Mouse (Mus musculus) intestine, embryonic 15.5 days (tissue): Measurements from ENCODE around the gene Emc8. TPM values are rescaled to one million over a fixed set of nuclear protein-coding genes. Genes with fewer than 3 reads are reported as not detected.

Source experiments
- ATAC-seq: fragments of 200-750 bp; cut with Nextera tagmentation; 2 replicates; pipeline ENCODE4 v1.8.0; 2017; ENCODE audit warnings: moderate TSS enrichment, moderate library complexity
- H3K27ac ChIP-seq: fragments of 300-500 bp; sonication (generic); 2 replicates; pipeline ENCODE4 v1.5.1; 2015; ENCODE audit warnings: mild to moderate bottlenecking, inconsistent platforms
- H3K27me3 ChIP-seq: fragments of 300-500 bp; sonication (generic); replicated peaks from 2 replicates; pipeline ENCODE4 v1.6.1; 2015; ENCODE audit warnings: inconsistent platforms
- H3K36me3 ChIP-seq: fragments of 300-500 bp; sonication (generic); 2 replicates; pipeline ENCODE4 v1.6.1; 2015; ENCODE audit warnings: inconsistent platforms
- H3K4me1 ChIP-seq: fragments of 300-500 bp; sonication (generic); replicated peaks from 2 replicates; pipeline ENCODE4 v1.6.1; 2015; ENCODE audit warnings: inconsistent platforms
- H3K4me2 ChIP-seq: fragments of 300-500 bp; sonication (generic); replicated peaks from 2 replicates; pipeline ENCODE4 v1.6.1; 2015; ENCODE audit warnings: mild to moderate bottlenecking, inconsistent platforms
- H3K4me3 ChIP-seq: fragments of 300-500 bp; sonication (generic); replicated peaks from 2 replicates; pipeline ENCODE4 v1.5.1; 2015; ENCODE audit warnings: inconsistent platforms
- H3K9ac ChIP-seq: fragments of 300-500 bp; sonication (generic); 2 replicates; pipeline ENCODE4 v1.6.1; 2015; ENCODE audit warnings: inconsistent platforms
- H3K9me3 ChIP-seq: fragments of 300-500 bp; sonication (generic); 2 replicates; pipeline ENCODE4 v1.6.1; 2016; ENCODE audit warnings: inconsistent platforms
- WGBS: fragments of 180-500 bp; shearing (Covaris S2); methylation state at CpG from one replicate; pipeline ENCODE4 v1.1.7; 2015; 5-methylcytosine and 5-hydroxymethylcytosine counted together
- polyA plus RNA-seq: library from polyadenylated mRNA; unstranded; fragments of >200 nt; fragmentation: Nextera tagmentation; extraction: Ambion mirVana; gene quantifications from 2 replicates; pipeline ENCODE4 v1.2.1, GENCODE M21; 2015

Emc8 gene
- polyA plus RNA-seq, 1 experiment from 2014 or later = 235 TPM

DNA sequence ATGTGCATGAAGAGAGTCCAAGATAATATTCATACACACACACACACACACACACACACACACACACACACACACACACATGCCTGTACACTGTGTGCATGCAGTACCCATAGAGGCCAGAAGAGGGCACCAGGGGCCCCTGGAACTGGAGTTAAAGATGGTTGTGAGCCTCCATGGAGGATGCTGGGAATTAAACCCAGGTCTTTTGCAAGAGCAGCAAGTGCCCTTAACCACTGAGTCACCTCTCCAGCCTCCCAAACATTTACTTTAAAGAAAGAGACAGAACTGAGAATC, 29.6 kb upstream of the Emc8 start:
- H3K36me3 ChIP-seq = no peaks in the 10 kb centered on the region
- no peak overlapping the region for H3K4me3 ChIP-seq
- H3K4me2 ChIP-seq = no peak overlapping the region
- no peaks in the 10 kb centered on the region for H3K9me3 ChIP-seq
- ATAC-seq = no peak
- H3K27ac ChIP-seq = peak overlapping the region; percentile 57; the same call in 1 of the 2 replicates
- H3K9ac ChIP-seq = no peak overlapping the region
- peaks cover 42% of the 10 kb centered on the region for H3K4me1 ChIP-seq
- no peaks in the 10 kb centered on the region for H3K27me3 ChIP-seq

DNA sequence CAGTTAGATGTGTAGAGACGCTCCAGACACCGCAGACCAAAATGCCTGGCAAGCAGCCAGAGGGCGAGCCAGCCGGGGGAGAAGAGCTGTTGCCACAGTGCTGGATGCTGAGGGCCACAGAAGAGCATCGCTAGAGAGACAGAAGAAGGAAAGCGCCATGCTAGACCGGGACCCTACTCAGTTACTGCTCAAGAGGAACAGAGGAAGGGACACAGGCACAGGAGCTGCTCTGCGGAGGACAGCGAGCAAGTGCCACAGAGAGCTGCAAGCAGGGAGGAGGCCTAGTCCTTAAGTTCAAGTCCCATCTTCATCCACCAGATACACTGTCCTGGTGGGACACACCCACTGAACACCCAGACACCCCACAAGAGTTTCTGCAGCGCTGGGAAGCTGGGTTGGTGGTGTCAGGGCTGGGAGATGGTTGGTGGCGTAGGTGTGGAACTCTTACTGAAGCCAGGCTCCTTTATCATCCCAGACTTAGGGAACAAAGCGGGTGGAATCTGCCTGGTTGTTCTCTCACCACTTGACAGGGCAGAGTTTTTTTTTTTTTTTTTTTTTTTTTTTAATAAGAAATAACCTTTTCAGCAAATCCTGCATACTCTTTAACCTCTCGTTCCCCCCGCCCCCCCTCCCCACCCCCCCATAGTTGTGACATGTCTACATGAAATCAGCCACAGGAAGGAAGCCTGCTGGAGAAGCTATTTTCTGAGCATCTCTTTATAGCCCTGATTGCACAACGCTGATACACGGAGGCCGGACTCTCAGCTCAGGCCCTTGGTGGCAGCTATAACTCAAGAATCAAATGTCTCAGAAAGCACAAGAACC, 29.0 kb upstream of the Emc8 start:
- ATAC-seq = no peak
- no peaks in the 10 kb centered on the region for H3K9me3 ChIP-seq
- WGBS = 50% methylated on average over 17 of the region's 17 CpGs
- H3K27me3 ChIP-seq = no peaks in the 10 kb centered on the region
- H3K4me1 ChIP-seq = peaks cover 46% of the 10 kb centered on the region
- H3K27ac ChIP-seq = peak overlapping the region; percentile 79
- H3K9ac ChIP-seq = no peak overlapping the region
- H3K4me2 ChIP-seq = no peak overlapping the region; the same call in 1 of the 2 replicates
- H3K4me3 ChIP-seq = no peak overlapping the region
- H3K36me3 ChIP-seq = no peaks in the 10 kb centered on the region

DNA sequence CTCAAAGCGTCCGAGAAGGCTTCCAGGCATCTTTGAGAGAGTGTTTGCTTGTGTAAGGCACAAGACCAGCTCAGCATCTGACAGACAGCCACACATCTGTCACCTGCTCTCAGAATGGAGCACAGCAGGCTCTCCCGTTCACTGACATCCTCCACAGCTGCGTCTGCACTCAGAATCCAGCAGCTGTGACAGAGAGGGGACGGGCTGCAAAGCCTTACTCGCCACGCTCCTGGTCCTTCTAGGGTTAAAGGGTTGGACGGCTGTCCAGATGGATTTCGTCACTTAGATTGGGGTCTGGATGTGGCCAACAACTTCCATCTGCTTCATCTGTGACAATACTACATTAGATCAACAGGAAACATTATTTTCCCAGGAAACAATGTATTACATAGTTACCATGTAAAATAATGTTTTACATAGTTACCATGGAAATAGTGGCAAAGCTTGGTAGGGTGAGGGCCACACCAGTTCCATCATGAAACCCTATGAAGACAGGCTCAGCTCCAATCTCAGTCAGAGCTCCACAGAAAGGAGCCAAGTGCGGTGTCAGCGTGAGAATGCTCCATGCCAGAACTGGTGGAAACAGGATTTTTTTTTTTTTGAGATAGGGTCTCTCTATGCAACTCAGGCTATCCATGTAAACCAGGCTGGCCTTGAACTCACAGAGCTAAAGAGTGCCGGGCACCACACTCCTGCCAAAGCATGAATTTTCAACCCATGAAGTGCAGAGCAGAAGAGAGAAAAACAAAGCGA, 28.2 kb upstream of the Emc8 start:
- Histone ChIP-seq H3K9ac (no peak overlapping the region), H3K4me1 (peaks cover 46% of the 10 kb centered on the region), H3K27me3 (no peaks in the 10 kb centered on the region), H3K36me3 (no peaks in the 10 kb centered on the region), H3K9me3 (no peaks in the 10 kb centered on the region), H3K27ac (peak overlapping the region; percentile 79), H3K4me3 (no peak overlapping the region), H3K4me2 (no peak overlapping the region; the same call in 1 of the 2 replicates)
- WGBS = 36% methylated on average over 13 of the region's 13 CpGs
- ATAC-seq = no peak

DNA sequence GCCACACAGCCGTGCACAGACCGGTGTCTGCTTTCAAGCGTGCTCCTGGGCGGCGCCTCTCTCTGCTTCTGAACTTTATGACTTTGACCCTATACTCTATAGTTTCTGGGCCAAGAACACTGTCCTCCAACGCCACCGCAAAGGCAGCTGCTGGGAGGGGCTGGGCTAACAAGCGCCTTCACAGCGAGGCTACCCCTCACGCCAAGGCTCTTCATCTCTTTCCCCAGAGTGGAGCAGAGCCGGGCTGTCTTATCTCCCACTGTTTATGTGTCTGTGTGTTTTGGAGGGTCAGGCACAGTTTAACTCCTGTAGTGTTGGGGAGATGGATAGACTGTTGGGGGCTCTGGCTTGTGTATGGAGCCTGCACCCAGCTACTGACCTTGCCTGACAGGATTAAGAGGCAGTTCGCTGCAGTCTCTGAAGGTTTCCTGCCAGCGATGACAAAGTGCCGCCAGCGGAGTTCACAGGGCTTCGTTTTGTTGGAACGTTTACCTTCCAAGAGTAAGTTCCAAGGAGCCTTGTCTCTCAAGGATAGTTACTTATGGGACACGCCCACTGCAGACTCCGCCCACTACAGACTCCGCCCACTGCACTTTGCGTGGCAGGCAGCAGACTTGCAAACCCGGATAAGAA, 25.6 kb upstream of the Emc8 start:
- H3K4me3 ChIP-seq = peak overlapping the region; percentile 9; the same call in 1 of the 2 replicates
- WGBS = 12% methylated on average over 22 of the region's 22 CpGs

DNA sequence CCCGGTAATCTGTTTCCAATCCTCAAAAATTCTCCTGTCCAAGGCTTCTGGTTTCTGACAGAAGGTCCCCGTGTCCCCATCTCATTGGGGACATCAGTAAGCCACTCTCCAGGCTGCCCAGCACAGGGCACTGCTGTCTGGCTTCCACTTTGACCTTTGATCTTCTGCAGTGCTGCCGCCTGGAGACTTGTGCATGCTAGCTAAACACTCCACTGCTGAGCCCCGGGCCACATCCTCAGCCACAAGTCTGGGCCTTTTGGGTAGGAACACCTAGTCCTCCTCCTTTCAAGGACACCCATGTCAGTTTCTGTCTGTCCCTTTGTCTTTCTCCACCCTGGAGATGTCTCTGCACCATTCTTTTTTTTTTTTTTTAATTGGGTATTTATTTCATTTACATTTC, 24.6 kb upstream of the Emc8 start:
- no peaks in the 10 kb centered on the region for H3K36me3 ChIP-seq
- peak overlapping the region; percentile 40; the same call in 1 of the 2 replicates for H3K27ac ChIP-seq
- peak; percentile 21; the same call in 1 of the 2 replicates for ATAC-seq
- no peak overlapping the region for H3K4me3 ChIP-seq
- H3K9me3 ChIP-seq = no peaks in the 10 kb centered on the region
- H3K9ac ChIP-seq = no peak overlapping the region
- 47% methylated on average over 4 of the region's 4 CpGs for WGBS
- H3K4me2 ChIP-seq = no peak overlapping the region
- H3K4me1 ChIP-seq = peaks cover 43% of the 10 kb centered on the region
- no peaks in the 10 kb centered on the region; the same call in 1 of the 2 replicates for H3K27me3 ChIP-seq

More for the DNA sequence above, 25.6 kb upstream of the Emc8 start:
- no peaks in the 10 kb centered on the region for H3K36me3 ChIP-seq
- H3K4me1 ChIP-seq = peaks cover 44% of the 10 kb centered on the region
- peak; percentile 81 for ATAC-seq
- H3K9ac ChIP-seq = 0 out of 2 replicates have a peak overlapping the region, but pooled peaks have one; percentile 3
- H3K4me2 ChIP-seq = peak overlapping the region; percentile 54
- H3K27me3 ChIP-seq = no peaks in the 10 kb centered on the region; the same call in 1 of the 2 replicates
- H3K9me3 ChIP-seq = no peaks in the 10 kb centered on the region
- H3K27ac ChIP-seq = peak overlapping the region; percentile 87

DNA sequence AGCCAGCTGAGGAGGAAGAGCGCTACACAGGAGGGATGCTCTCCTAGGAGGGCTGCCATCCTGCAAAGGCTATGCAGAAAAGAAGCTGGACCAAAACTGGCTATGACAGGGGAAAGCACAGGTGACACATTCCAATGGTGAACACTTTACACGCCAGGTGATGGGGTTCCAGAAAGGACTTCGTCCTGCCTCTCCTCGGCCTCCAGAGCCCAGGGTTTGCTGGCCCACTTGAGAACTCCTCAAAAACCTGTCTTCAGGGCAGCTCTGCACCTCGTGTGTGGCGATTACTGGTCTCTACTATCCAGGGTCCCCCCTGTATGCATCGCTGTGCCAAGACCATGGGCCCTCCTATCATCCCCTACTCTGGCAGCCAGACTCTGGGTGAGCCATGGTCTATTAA, 20.1 kb upstream of the Emc8 start:
- Histone ChIP-seq H3K9ac (no peak overlapping the region), H3K9me3 (no peaks in the 10 kb centered on the region), H3K4me2 (no peak overlapping the region), H3K4me3 (no peak overlapping the region), H3K4me1 (peaks cover 34% of the 10 kb centered on the region), H3K36me3 (no peaks in the 10 kb centered on the region), H3K27me3 (no peaks in the 10 kb centered on the region; the same call in 1 of the 2 replicates), H3K27ac (no peak overlapping the region)
- WGBS = 82% methylated on average over 7 of the region's 7 CpGs
- ATAC-seq = no peak

DNA sequence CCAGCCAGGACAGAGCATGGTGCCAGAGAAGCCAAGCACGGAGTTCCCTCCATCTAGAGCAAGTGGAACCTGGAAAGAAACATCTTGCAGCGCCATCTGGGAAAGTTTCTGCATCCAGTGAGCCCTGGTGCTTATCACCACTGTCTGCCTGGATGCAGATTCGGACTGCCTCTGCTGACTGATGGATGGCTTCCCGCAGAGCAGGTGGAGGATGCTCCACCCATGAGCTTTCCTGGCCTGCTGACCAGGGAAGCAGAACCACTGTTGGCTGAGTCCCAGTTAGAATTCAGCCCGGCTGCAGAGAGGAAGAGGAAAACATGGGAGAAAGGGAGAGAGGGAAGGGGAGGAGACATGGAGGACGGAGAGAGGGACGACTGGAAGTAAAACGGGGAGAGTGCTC, 19.4 kb upstream of the Emc8 start:
- WGBS = 57% methylated on average over 8 of the region's 8 CpGs
- Histone ChIP-seq H3K27me3 (no peaks in the 10 kb centered on the region; the same call in 1 of the 2 replicates), H3K27ac (no peak overlapping the region), H3K4me2 (no peak overlapping the region), H3K36me3 (no peaks in the 10 kb centered on the region), H3K4me1 (peaks cover 34% of the 10 kb centered on the region), H3K4me3 (no peak overlapping the region), H3K9me3 (no peaks in the 10 kb centered on the region), H3K9ac (no peak overlapping the region)
- no peak for ATAC-seq

DNA sequence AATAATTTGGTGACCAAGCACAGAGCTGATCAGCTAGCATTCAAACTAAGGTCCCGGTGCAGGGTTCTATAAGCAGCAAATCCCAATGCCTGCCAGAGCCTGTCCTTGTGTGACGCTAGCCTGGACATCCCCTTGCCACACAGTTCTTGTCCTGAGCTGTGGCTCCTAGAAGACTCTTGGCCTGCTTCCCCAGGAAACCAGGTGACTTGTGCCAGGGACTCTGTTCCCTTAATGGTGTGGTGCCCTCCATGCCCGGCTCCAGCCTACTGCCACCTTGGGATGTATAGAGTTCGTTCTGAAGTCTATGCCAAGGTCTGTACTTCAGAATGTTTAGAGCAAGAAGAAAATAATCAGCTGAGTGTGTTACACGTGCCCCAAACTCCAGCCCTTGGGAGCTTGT, 18.2 kb upstream of the Emc8 start:
- H3K4me1 ChIP-seq = peaks cover 30% of the 10 kb centered on the region
- H3K9ac ChIP-seq = no peak overlapping the region
- ATAC-seq = no peak
- no peak overlapping the region for H3K27ac ChIP-seq
- WGBS = 80% methylated on average over 5 of the region's 5 CpGs
- H3K36me3 ChIP-seq = no peaks in the 10 kb centered on the region
- no peak overlapping the region for H3K4me3 ChIP-seq
- H3K27me3 ChIP-seq = no peaks in the 10 kb centered on the region; the same call in 1 of the 2 replicates
- no peak overlapping the region for H3K4me2 ChIP-seq
- H3K9me3 ChIP-seq = no peaks in the 10 kb centered on the region

DNA sequence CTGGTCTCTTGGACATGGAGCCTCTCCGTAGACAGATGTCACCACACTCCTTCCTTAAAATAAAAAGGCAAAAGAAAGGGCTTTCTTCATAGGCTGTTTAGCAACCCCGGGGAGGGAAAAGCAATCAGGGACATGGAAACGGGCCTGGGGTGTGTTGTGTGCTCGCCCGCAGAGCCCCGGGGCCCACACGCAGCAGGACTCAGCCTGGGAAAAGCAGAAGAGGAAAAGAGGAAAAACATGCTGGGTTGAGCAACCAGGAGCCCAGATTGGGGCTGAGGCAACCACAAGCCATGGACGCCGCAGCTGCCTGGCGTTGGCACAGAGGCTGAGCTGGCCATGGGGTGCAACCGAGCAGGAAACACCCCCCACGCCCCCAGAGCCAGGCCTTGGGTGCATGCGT, 17.7 kb upstream of the Emc8 start:
- Histone ChIP-seq H3K4me2 (no peak overlapping the region), H3K4me3 (no peak overlapping the region), H3K4me1 (peaks cover 30% of the 10 kb centered on the region), H3K9ac (no peak overlapping the region), H3K27ac (peak overlapping the region; percentile 85; the same call in 1 of the 2 replicates), H3K27me3 (no peaks in the 10 kb centered on the region; the same call in 1 of the 2 replicates), H3K9me3 (no peaks in the 10 kb centered on the region), H3K36me3 (no peaks in the 10 kb centered on the region)
- ATAC-seq = no peak
- WGBS = 83% methylated on average over 13 of the region's 13 CpGs

DNA sequence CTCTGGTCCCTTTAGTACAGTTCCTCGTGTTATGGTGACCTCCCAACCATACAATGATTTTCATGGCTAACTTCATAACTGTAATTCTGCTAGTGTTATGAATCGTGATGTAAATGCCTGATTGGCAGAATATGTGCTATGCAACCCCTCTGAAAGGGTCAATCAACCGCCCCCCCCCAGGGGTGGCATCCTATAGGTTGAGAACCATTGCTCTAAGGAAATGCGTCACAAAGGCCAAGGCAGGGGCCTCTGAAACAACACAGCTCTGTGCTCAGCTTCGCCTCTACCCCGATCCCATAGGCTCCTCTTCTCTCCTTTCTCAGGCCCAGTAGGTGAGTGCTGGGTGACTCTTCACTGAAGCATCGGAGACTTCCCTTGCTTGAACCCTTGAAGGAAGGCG, 17.2 kb upstream of the Emc8 start:
- Histone ChIP-seq H3K36me3 (no peaks in the 10 kb centered on the region), H3K4me1 (peaks cover 30% of the 10 kb centered on the region), H3K4me3 (no peak overlapping the region), H3K9me3 (no peaks in the 10 kb centered on the region), H3K27me3 (no peaks in the 10 kb centered on the region; the same call in 1 of the 2 replicates), H3K9ac (no peak overlapping the region), H3K27ac (peak overlapping the region; percentile 85), H3K4me2 (0 out of 2 replicates have a peak overlapping the region, but pooled peaks have one; percentile 3)
- 82% methylated on average over 8 of the region's 8 CpGs for WGBS
- no peak for ATAC-seq

DNA sequence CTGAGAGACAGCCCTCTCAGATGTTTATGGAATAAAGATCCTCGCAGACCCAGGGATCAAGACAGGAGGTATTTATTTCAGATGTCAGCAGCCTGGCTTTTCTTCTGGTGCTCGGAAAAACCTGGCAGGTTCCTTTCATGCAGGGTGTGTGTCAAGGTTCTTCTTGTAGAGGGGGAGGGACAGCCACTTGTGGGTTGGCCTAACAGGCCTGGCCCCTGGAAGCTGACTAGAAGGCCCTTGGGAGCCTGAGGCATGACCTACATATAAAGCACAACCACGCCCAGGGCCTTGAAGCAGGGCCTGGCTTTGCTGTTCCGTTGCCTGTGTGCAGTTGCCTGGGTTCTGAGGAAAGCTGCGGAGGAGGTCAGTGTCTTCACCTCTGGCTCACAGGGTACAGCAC, 16.7 kb upstream of the Emc8 start:
- H3K9ac ChIP-seq = no peak overlapping the region
- peaks cover 30% of the 10 kb centered on the region for H3K4me1 ChIP-seq
- H3K36me3 ChIP-seq = no peaks in the 10 kb centered on the region
- H3K27me3 ChIP-seq = no peaks in the 10 kb centered on the region; the same call in 1 of the 2 replicates
- H3K4me3 ChIP-seq = no peak overlapping the region
- 30% methylated on average over 5 of the region's 5 CpGs for WGBS
- no peaks in the 10 kb centered on the region for H3K9me3 ChIP-seq
- H3K27ac ChIP-seq = peak overlapping the region; percentile 85
- 0 out of 2 replicates have a peak overlapping the region, but pooled peaks have one; percentile 3 for H3K4me2 ChIP-seq
- ATAC-seq = peak; percentile 76

DNA sequence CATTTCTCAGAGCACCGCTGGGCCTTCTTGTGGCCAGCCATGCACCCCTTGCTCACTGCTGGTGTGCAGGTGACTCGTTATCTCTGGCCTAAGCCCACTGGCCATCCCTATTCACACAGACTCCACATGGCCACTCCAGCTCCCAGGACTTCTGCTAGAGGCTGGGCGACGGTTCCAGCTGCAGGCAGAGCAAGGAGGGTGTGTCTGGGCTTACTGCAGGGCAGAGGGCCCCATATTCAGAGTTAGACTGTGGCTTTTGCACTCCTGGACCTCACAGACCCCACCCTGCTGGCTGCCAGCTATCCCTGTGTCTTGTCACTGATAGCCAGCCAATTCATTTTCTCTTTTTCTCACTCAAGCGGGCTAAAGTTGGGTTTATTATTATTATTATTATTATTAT, 15.7 kb upstream of the Emc8 start:
- Histone ChIP-seq H3K36me3 (no peaks in the 10 kb centered on the region), H3K27ac (peak overlapping the region; percentile 85)
- peak; percentile 69 for ATAC-seq

More for the DNA sequence above, 15.7 kb upstream of the Emc8 start:
- WGBS = 51% methylated on average over 5 of the region's 5 CpGs
- Histone ChIP-seq H3K4me2 (peak overlapping the region; percentile 26; the same call in 1 of the 2 replicates), H3K27me3 (no peaks in the 10 kb centered on the region; the same call in 1 of the 2 replicates), H3K4me1 (peaks cover 35% of the 10 kb centered on the region), H3K9ac (no peak overlapping the region), H3K4me3 (no peak overlapping the region), H3K9me3 (no peaks in the 10 kb centered on the region)
